Mouse (Mus musculus): ENCODE measurements around the gene Herc3.

Gene Herc3

DNA sequence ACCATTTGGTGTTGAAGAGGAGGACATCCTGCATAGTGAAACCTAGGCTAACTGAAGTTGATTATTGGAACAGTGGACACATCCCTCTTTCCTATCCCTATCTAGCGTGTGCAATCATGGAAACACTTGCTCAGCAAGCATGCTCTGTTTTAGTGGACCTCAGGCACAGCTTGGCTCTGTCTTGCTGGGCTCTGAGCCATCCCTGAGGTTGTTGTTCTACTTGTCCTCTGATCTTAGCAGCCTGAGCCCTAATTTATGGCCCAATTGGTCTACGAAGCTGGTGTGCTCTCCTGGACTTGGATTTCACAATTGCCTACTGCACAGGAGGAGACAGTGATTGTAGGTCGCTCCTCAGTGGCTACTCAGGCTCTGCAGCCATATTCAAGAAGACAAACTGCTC lies 137.0 kb downstream of the Herc3 start:
- no peak for DNase-seq (ENCODE audit: low read depth, low spot score)

Measured in R1 (cell line).